Mouse (Mus musculus): ENCODE measurements around the gene Sgip1.

The Sgip1 gene

DNA sequence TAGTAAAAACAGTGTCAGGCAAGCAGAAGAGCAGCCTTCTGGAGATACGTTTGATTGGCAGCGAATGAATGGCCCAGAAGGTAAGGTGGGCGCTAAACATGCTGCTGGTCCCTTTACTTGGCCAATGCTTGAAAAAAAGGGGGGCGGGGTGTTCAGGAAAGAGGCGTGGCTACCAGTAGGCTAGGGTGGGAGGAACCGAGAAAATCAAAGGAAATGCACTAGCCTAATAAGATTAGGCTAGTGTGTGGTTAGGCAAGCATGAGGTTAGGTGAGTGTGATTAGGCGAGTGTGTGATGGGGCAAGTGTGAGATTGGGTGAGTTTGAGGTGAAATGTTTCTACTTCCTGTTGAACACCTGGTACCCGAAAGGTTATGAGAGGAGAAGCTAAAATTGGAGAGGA lies at the start of gene Sgip1:
Gene Sgip1, plus strand, starts transcription at position 11 of the 400 bp plus-strand sequence.
- no peak for DNase-seq

DNA sequence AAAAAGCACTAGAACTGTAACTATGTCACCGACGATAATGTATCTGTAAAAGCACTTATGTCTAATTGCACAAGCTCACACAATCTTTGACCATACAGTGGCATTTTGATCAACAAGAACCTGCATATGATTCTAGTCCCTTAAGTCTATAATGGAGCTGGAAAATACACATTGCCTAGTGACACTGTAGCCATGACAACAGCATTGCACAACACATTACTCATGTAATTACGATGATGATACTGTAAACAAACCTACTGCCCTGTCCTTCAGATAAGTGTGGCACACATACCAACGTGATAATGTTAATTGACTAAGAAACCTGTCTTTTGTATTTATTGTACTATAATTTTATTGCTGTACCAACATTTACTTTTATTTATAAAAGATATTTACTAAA lies 49.7 kb upstream of the Sgip1 start:
- no peak for DNase-seq

DNA sequence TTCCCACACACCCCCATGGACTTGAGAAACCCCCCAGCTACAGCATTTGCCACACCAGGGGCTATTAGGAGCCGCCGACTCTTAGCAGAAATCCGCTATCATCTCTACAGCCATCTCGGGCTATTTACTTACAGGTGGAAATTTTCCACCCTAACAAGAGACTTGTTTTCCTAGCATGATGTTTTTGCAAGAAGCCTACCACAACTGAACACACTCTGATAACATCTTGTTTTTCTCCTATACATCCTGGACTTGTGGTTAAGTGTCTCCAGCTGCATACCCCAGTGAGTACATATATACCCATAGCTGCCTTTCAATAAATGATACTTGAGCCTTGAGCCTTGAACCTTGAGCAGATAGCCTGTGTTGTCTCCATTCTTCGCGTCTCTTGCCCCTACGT lies 43.1 kb upstream of the Sgip1 start:
- no peak for DNase-seq

- no peak for DNase-seq
Measured at GRCm38 (mm10) chr4:102711731-102712130, 29.4 kb upstream of the Sgip1 start.

GRCm38 (mm10) chr4:102715532-102715931 lies 25.6 kb upstream of the Sgip1 start:
- DNase-seq = no peak

DNA sequence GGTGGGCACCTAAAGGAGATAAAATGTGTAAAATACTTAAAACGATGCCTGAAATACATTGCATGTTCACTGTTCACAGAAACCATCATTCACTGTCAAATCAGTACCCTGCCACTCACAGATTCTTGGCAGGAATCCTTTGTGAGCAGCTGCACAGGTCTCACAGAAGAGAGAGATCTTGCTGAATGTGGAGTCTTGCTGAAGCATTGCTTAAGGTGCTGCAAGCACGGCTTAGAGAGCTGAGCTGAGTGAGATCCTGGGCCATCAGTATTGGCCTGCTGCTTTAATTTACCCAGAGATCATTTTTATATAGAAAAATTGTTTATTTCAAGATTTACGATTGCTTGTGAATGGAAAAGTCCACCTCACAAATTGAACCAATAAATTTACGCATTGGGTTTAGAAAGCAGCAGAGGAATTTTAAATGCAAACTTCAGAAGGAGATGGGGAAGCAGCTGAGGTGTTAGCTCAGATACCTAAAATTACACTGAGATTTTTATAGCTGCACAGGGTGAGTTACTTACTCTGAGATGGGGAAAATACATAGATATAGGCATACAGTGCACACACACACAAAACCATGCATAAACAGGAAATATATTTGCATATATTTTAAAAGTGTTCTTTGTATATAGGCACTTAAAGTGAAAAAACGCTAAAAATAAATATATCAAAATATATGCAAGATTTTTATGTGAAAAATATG lies 23.8 kb upstream of the Sgip1 start:
- no peak for DNase-seq

DNA sequence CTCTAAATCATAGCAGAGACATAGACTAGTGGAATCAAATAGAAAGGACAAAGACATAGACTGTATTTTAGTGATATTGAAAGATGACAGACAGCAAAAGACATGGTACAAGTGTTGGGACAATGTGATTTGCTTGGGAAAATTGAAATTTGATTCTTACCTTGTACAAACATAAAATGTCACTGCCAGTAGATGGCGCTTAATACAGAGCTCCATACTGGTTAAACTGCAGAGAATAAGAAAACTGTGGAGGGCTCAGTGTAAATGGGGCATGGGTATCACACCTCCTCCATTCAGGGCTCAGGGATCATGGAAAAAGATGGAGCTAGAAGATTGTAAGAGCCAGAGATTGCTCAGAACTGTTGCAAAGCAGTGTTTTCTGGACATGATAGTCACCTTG lies 21.6 kb upstream of the Sgip1 start:
- DNase-seq = no peak

- DNase-seq = no peak
Measured at GRCm38 (mm10) chr4:102719951-102720350, 21.1 kb upstream of the Sgip1 start.

GRCm38 (mm10) chr4:102724442-102724841 lies 16.7 kb upstream of the Sgip1 start:
- DNase-seq = no peak

GRCm38 (mm10) chr4:102730976-102731375 lies 10.1 kb upstream of the Sgip1 start:
- no peak for DNase-seq

- DNase-seq = no peak
Measured at GRCm38 (mm10) chr4:102734022-102734657, 7.0 kb upstream of the Sgip1 start.

GRCm38 (mm10) chr4:102753334-102754090 lies 12.4 kb downstream of the Sgip1 start:
- no peak for DNase-seq

DNA sequence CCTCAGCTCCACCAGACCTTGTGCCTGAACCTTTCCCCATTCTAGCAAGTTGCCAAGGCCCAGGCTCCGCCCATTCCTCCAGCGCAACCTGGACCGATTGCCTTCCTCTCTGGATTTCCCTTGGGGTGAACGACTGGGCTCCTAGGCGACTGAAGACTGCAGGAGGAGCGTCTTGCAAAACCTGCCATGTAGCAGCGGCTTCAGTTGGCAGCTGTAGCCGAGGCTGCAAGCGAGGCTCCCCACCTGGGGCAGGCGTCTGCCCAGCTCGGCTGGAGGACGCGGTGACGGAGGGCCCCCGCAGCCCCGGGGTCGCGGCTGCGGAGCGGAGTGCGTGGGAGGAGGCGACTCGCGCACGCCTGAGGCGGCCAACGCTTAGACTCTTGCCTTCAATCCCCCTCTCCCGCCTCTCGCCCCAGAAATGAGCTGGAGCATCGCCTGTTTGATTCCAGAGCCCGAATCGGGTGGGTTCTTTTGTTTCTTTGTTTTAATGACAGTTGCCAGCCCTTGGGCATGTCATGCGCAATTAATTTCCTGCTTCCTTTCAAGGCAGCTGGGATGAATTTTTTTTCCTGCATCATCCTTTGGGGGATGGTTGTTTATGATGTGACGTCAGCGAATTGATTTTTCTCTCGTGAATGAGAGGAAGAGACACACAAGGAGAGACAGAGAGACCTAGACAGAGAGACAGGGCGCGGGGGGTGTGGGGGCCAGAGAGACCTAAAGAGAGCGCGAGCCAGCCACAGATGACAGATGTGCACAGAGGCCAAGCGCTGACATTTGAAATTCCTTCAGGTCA lies 18.2 kb downstream of the Sgip1 start:
- DNase-seq = peak; percentile 46 to 57

DNA sequence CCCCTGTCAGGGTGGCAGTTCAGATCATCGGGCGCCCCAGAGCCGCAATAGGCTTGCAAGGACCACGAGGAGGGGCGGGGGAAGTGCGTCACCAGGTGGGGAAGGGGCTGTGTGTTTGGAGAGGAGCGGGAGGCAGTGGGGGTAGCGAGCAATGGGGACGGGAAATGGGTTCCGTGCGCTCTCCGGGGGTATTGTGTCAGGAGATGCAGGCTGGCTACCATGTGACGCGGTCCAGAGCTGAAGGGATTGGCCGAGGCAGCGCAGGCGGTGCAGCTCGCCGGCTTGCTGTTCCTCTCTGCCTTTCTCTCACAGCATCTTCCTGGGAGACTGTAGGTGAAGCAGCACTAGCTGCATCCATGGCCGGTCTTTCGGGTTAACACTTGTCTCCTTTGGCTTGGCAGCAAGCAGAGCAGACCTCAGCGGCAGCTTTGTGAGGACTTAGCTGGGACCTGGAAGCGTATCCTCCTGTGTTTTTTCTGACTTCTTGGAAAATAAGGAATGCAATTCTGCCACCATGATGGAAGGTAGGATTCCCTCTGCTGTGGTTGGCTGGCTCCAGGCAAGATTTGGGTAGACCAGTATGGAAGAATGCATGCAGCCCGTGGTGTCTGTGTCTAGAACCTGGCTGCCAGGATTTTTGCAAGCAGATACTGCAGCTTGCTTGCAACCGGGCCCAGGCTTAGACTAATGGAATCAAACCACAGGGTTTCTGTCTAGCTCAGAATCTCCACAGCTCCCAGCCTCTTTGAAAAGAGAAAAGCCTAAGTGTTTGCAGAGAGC lies 19.1 kb downstream of the Sgip1 start:
- DNase-seq = peak; percentile 74 to 83

DNA sequence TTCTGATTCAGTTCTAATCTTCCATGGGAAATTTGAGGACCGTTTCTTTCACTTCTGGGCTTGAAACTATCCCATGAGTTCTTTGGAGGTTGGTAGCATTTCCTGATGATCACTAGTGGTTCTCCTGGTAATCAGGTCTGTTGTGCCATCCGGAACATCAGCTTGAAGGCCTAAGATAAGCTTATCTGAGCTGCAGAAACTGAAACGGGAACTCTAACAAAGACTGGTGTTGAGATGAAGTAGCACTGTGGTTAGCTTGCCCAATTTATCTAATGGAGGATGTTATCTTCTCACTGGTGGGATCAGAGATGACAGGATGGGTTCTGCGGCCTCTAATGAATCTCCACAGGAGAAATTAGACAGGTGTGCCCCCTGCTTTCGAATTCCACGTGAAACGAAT lies 21.0 kb downstream of the Sgip1 start:
- no peak for DNase-seq

GRCm38 (mm10) chr4:102769070-102769469 lies 28.0 kb downstream of the Sgip1 start:
- no peak for DNase-seq

DNA sequence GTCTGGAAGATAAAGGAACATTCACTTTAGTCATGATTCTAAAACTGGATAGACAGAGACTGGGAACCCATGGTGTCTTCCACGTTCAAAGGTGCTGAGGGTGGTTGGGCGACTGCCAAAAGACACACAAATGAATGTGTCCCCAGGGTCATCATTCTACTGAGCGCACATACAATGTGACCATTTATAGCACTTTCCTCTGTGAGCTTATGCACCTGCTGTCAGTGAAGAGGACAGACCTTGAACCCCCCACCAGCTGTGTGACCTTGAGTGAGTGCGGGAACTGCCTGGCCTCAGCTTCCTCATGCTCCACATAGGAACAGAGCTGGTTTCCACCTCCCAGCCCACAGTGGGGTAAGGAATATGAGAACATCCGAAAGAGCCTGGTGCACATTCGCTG lies 28.8 kb downstream of the Sgip1 start:
- no peak for DNase-seq

DNA sequence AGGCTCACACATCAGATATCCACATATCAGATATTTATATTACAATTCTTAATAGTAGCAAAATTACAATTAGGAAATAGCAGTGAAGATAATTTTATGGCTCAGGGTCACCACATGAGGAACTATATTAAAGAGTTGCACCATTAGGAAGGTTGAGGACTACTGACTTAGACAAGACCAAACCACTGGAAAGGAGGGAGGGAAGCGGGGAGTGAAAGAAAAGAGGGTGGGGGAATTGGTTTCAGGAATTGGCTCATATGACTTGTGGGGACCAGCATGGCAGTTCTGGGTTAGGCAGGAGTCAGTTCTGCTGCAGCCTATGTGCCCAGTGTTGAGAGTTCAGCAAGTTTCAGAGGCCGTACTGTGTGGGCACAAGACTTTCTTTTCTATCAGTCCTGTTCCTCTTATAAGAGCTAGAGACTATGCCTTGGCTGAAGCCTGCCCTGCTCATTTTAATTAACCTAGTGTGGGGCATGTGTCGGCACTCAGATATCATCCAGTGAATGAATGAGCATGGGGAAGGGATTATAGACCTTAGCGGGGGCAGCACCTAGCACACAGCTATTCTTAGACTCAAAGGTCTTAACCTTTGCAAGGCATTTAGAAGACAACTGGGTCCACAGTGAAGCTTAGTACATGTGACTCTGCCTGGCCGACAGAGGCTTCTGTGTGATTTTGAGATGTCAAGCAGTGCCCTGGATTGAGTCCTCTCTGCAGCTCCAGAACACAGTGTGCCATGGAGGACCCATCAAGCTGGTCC lies 30.7 kb downstream of the Sgip1 start:
- no peak for DNase-seq

DNA sequence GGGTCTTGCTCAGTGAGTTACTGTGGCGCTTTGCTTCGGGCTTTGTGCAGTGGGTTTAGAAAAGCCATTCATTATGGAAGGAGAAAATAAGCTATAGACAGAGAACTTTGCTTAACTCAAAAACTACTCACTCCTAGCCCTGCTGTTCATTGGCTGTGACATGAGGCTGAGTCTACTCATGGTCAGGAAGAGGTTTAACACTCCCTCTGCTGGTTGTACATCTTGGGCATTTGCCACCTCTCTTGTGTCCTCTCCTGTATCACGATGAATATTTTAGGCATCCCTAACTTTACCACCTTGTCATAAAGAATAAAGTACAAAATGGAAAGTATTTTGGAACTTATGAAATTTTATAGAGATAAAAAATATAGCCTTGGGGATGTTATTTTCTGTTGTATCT lies 32.1 kb downstream of the Sgip1 start:
- no peak for DNase-seq

DNA sequence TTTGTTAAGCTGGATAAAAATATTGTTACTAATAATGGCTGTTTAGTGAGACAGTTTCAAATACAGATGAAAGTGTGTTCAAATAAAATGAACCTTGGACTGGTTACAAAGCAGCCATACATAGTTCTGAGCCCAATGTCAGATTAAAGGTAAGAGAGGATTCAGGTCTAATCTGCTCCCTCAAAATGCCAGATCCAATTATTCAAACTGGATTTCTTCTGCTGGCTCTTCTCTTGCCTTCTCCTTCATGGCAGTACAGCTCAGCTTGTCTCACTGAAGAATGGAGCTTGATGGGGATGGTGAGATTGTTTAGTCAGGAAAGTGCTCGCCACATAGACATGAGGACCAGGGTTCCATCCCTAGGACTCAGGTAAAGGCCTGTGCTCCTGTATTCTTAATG lies 32.7 kb downstream of the Sgip1 start:
- no peak for DNase-seq

DNA sequence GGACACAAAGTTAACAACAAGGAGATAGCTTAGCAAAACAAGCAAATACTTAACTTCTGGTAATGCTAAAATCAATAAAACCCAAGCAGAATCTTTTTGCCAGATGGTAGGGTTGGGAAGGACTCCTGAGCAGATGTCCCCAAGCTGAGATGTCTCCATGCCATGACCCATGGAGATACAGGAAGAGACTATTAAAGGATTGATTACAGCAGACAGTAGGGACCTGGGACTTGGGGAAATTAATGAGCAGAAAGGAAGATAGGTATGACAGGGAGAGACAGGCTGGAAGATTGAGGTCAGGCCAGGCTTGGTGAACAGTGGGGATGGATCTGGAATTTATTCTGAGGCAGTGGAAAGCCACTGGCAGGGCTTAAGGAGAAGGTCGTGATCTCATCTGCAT lies 33.5 kb downstream of the Sgip1 start:
- no peak for DNase-seq

Measured in lung, postnatal 4 days (tissue).